Mouse (Mus musculus) erythroblast, embryonic 14.5 days (primary cell): ENCODE measurements around the gene Snap91. TPM values are rescaled to one million over a fixed set of nuclear protein-coding genes. Genes with fewer than 3 reads are reported as not detected.

Experiments used
- H3K27me3 ChIP-seq: 2 replicates; pipeline ENCODE4 v1.6.1; 2012; ENCODE audit warnings: inconsistent platforms; ENCODE audit not compliant: control insufficient read depth
- H3K36me3 ChIP-seq: 2 replicates; pipeline ENCODE4 v1.6.1; 2012; ENCODE audit warnings: mild to moderate bottlenecking, inconsistent platforms; ENCODE audit not compliant: control insufficient read depth
- H3K4me1 ChIP-seq: 2 replicates; pipeline ENCODE4 v1.6.1; 2012; ENCODE audit warnings: inconsistent platforms; ENCODE audit not compliant: control insufficient read depth
- H3K4me3 ChIP-seq: replicated peaks from 2 replicates; pipeline ENCODE3; 2012; ENCODE audit warnings: moderate library complexity, mild to moderate bottlenecking, inconsistent platforms
- H3K9me3 ChIP-seq: 2 replicates; pipeline ENCODE4 v1.6.1; 2012; ENCODE audit warnings: low read length, inconsistent platforms, mixed read lengths; ENCODE audit not compliant: control insufficient read depth
- GATA1 ChIP-seq: IDR thresholded peaks from 2 replicates; pipeline ENCODE4 v1.6.1; 2012; ENCODE audit warnings: low read length, inconsistent platforms, mixed read lengths
- TAL1 ChIP-seq: IDR thresholded peaks from 3 replicates; pipeline ENCODE4 v1.6.1; 2012; ENCODE audit warnings: low read length, inconsistent platforms, mixed read lengths
- polyA plus RNA-seq: library from polyadenylated mRNA; stranded (reverse); fragments of >175 nt; gene quantifications from 2 replicates; pipeline ENCODE4 v1.2.3, GENCODE M21; 2012

Snap91 gene
- polyA plus RNA-seq, 1 experiment = 0.01 TPM

- Histone ChIP-seq H3K36me3 (no peaks in the 10 kb centered on the region), H3K27me3 (peaks cover 12% of the 10 kb centered on the region), H3K4me3 (no peak overlapping the region), H3K4me1 (no peaks in the 10 kb centered on the region), H3K9me3 (no peaks in the 10 kb centered on the region)
- no peak for TF ChIP-seq GATA1
- no peak for TF ChIP-seq TAL1
Measured at GRCm38 (mm10) chr9:86873681-86874080, 6.8 kb downstream of the Snap91 start.

- Histone ChIP-seq H3K9me3 (no peaks in the 10 kb centered on the region), H3K4me1 (no peaks in the 10 kb centered on the region), H3K36me3 (no peaks in the 10 kb centered on the region), H3K27me3 (no peaks in the 10 kb centered on the region), H3K4me3 (no peak overlapping the region)
- TF ChIP-seq TAL1 (no peak), GATA1 (no peak)
Measured at GRCm38 (mm10) chr9:86869586-86870338, 10.7 kb downstream of the Snap91 start.

GRCm38 (mm10) chr9:86858101-86858500 lies 22.4 kb downstream of the Snap91 start:
- peaks cover 4% of the 10 kb centered on the region; the same call in 1 of the 2 replicates for H3K9me3 ChIP-seq
- no peak overlapping the region for H3K4me3 ChIP-seq
- no peaks in the 10 kb centered on the region for H3K4me1 ChIP-seq
- H3K27me3 ChIP-seq = no peaks in the 10 kb centered on the region
- H3K36me3 ChIP-seq = no peaks in the 10 kb centered on the region
- TF ChIP-seq TAL1 (no peak), GATA1 (no peak)

- H3K4me3 ChIP-seq = no peak overlapping the region
- H3K9me3 ChIP-seq = peaks cover 4% of the 10 kb centered on the region; the same call in 1 of the 2 replicates
- no peak for TF ChIP-seq GATA1
- no peak for TF ChIP-seq TAL1
- no peaks in the 10 kb centered on the region for H3K36me3 ChIP-seq
- H3K4me1 ChIP-seq = no peaks in the 10 kb centered on the region
- H3K27me3 ChIP-seq = no peaks in the 10 kb centered on the region
Measured at GRCm38 (mm10) chr9:86857626-86858025, 22.8 kb downstream of the Snap91 start.

- no peak for TF ChIP-seq GATA1
- no peak for TF ChIP-seq TAL1
- H3K36me3 ChIP-seq = no peaks in the 10 kb centered on the region
- no peaks in the 10 kb centered on the region for H3K4me1 ChIP-seq
- H3K4me3 ChIP-seq = no peak overlapping the region
- H3K27me3 ChIP-seq = no peaks in the 10 kb centered on the region
- H3K9me3 ChIP-seq = no peaks in the 10 kb centered on the region
Measured at GRCm38 (mm10) chr9:86852861-86853260, 27.6 kb downstream of the Snap91 start.

GRCm38 (mm10) chr9:86851689-86852088 lies 28.8 kb downstream of the Snap91 start:
- no peaks in the 10 kb centered on the region for H3K36me3 ChIP-seq
- no peaks in the 10 kb centered on the region for H3K27me3 ChIP-seq
- TF ChIP-seq GATA1 = no peak
- no peak overlapping the region for H3K4me3 ChIP-seq
- H3K9me3 ChIP-seq = no peaks in the 10 kb centered on the region
- no peaks in the 10 kb centered on the region for H3K4me1 ChIP-seq

- no peak for TF ChIP-seq GATA1
- TF ChIP-seq TAL1 = no peak
Measured at GRCm38 (mm10) chr9:86850452-86851207, 29.8 kb downstream of the Snap91 start.

GRCm38 (mm10) chr9:86843747-86844353 lies 36.6 kb downstream of the Snap91 start:
- H3K36me3 ChIP-seq = no peaks in the 10 kb centered on the region
- no peaks in the 10 kb centered on the region for H3K9me3 ChIP-seq
- TF ChIP-seq TAL1 (no peak), GATA1 (no peak)
- H3K4me3 ChIP-seq = no peak overlapping the region
- H3K27me3 ChIP-seq = no peaks in the 10 kb centered on the region
- no peaks in the 10 kb centered on the region for H3K4me1 ChIP-seq

More at GRCm38 (mm10) chr9:86850452-86851207, 29.8 kb downstream of the Snap91 start:
- no peaks in the 10 kb centered on the region for H3K36me3 ChIP-seq
- H3K9me3 ChIP-seq = no peaks in the 10 kb centered on the region
- no peaks in the 10 kb centered on the region for H3K27me3 ChIP-seq
- H3K4me1 ChIP-seq = no peaks in the 10 kb centered on the region
- no peak overlapping the region for H3K4me3 ChIP-seq

GRCm38 (mm10) chr9:86829792-86830191 lies 50.7 kb downstream of the Snap91 start:
- H3K4me3 ChIP-seq = no peak overlapping the region
- H3K9me3 ChIP-seq = no peaks in the 10 kb centered on the region
- TF ChIP-seq TAL1 (no peak), GATA1 (no peak)
- no peaks in the 10 kb centered on the region for H3K4me1 ChIP-seq
- no peaks in the 10 kb centered on the region for H3K27me3 ChIP-seq
- no peaks in the 10 kb centered on the region for H3K36me3 ChIP-seq
